Mouse (Mus musculus) limb, embryonic 12.5 days (tissue): Measurements from ENCODE around the gene Lmna. TPM values are rescaled to one million over a fixed set of nuclear protein-coding genes. Genes with fewer than 3 reads are reported as not detected.
A peak's percentile ranks its signal among the peaks of the same experiment; 100 is the strongest.

Source experiments
- ATAC-seq: fragments of 200-750 bp; cut with Nextera tagmentation; 2 replicates; pipeline ENCODE4 v1.8.0; 2017; ENCODE audit warnings: low read depth, moderate TSS enrichment; ENCODE audit not compliant: insufficient number of reproducible peaks, insufficient read depth, low FRiP score, low TSS enrichment
- H3K27ac ChIP-seq: fragments of 300-500 bp; sonication (generic); 2 replicates; pipeline ENCODE4 v1.5.1; 2016; ENCODE audit warnings: mild to moderate bottlenecking, moderate library complexity
- H3K27me3 ChIP-seq: fragments of 300-500 bp; sonication (generic); 2 replicates; pipeline ENCODE4 v1.6.1; 2016; ENCODE audit warnings: mild to moderate bottlenecking, moderate library complexity
- H3K36me3 ChIP-seq: fragments of 300-500 bp; sonication (generic); 2 replicates; pipeline ENCODE4 v1.6.1; 2016; ENCODE audit warnings: mild to moderate bottlenecking, moderate library complexity
- H3K4me1 ChIP-seq: fragments of 300-500 bp; sonication (generic); replicated peaks from 2 replicates; pipeline ENCODE4 v1.6.1; 2016
- H3K4me2 ChIP-seq: fragments of 300-500 bp; sonication (generic); 2 replicates; pipeline ENCODE4 v1.6.1; 2016; ENCODE audit warnings: mild to moderate bottlenecking, moderate library complexity
- H3K4me3 ChIP-seq: fragments of 300-500 bp; sonication (generic); replicated peaks from 2 replicates; pipeline ENCODE4 v1.5.1; 2016; ENCODE audit warnings: mild to moderate bottlenecking
- H3K9ac ChIP-seq: fragments of 300-500 bp; sonication (generic); replicated peaks from 2 replicates; pipeline ENCODE4 v1.6.1; 2016; ENCODE audit warnings: mild to moderate bottlenecking, moderate library complexity
- H3K9me3 ChIP-seq: fragments of 300-500 bp; sonication (generic); 2 replicates; pipeline ENCODE4 v1.6.1; 2016; ENCODE audit warnings: mild to moderate bottlenecking, moderate library complexity
- WGBS: fragments of 180-500 bp; shearing (Covaris S2); methylation state at CpG from one replicate; pipeline ENCODE4 v1.1.7; 2016; 5-methylcytosine and 5-hydroxymethylcytosine counted together
- polyA plus RNA-seq: library from polyadenylated mRNA; unstranded; fragments of >200 nt; fragmentation: Nextera tagmentation; extraction: Ambion mirVana; gene quantifications from 2 replicates; pipeline ENCODE4 v1.2.1, GENCODE M21; 2016

The Lmna gene
- polyA plus RNA-seq, 1 experiment from 2014 or later, result 51.8 TPM

DNA sequence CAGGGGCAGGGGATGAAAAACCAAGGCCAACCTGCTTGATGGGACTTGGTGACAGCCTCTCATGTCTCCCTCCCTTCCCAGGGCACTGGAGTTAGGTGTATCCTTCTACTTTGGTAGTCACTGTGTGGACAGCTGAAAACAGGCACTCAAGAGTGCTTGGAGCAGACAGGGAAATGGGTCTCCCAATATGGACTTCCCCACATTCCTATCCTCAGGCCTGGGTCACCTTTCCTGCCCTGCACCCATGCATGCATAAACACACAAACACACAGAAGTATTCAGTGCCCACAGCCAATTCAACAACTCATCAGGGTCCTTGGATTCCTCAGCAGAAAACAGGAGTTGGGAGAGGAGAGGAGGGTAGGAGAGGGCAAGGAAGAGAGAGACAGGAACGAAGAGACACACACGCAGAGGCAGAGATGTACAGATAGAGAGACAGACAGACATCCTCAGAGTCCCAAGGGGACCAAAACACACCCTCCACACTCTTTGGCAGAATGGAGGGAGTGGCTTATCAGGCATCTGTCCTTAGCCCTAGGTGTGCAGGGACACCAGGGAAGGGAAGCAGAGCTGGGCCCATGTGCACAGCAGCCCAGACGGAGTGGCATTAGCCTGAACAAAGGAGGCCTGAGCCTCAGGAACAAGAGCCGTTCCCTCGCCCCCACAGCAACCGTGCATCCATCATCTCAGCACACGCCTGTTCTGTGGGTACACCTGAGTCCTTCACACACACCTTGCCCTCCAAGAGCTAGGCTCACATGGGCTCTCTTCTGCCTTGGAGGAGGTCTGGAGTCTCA is 19.6 kb upstream of the Lmna start:
- Histone ChIP-seq H3K9me3 (no peaks in the 10 kb centered on the region), H3K27me3 (no peaks in the 10 kb centered on the region), H3K27ac (peak overlapping the region; percentile 99), H3K36me3 (peaks cover 13% of the 10 kb centered on the region), H3K4me2 (peak overlapping the region; percentile 70), H3K9ac (peak overlapping the region; percentile 97), H3K4me3 (peak overlapping the region; percentile 75), H3K4me1 (peaks cover 46% of the 10 kb centered on the region)
- WGBS, result 44% methylated on average over 7 of the region's 7 CpGs
- no peak for ATAC-seq

DNA sequence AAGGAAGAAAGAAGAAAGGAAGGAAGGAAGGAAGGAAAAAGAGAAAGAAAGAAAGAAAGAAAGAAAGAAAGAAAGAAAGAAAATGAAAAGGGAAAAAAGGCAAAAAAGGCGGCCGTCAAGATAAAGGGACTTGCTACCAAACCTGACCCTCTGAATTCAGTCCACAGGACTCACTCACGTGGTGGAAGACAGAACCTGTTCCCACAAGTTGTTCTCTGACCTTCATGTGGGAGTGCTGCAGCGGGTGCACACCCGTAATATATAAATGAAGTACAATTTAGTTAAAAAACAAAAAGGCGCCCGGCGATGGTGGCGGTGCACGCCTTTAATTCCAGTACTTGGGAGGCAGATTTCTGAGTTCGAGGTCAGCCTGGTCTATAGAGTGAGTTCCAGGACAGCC is 18.9 kb upstream of the Lmna start:
- H3K27ac ChIP-seq, result no peak overlapping the region
- H3K36me3 ChIP-seq, result peaks cover 17% of the 10 kb centered on the region
- no peaks in the 10 kb centered on the region for H3K9me3 ChIP-seq
- H3K27me3 ChIP-seq, result no peaks in the 10 kb centered on the region
- H3K4me3 ChIP-seq, result peak overlapping the region; percentile 75; the same call in 1 of the 2 replicates
- H3K4me1 ChIP-seq, result peaks cover 43% of the 10 kb centered on the region
- 83% methylated on average over 11 of the region's 11 CpGs for WGBS
- no peak overlapping the region; the same call in 1 of the 2 replicates for H3K9ac ChIP-seq
- no peak overlapping the region for H3K4me2 ChIP-seq
- ATAC-seq, result no peak

DNA sequence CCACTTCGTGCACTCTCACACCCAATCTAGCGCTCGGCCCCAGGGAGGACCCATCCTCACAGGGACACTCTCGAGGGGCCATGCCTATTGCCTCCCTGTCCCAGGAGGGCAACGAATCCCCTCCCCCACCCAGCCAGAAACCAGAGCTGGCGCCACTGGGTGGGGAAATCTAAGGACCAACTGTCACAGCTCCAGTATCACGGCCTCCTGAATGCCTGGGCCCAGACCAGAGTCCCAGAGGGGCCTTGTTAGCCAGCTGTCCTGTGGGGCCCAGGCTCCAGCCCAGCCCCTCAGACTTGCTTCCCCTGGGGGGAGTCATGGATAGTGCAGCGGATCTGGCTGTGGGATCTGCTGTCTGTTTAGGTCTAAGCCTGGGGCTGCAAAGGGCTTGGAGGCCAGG is 17.8 kb upstream of the Lmna start:
- peaks cover 43% of the 10 kb centered on the region for H3K4me1 ChIP-seq
- peak overlapping the region; percentile 33 for H3K4me2 ChIP-seq
- no peak for ATAC-seq
- 18% methylated on average over 8 of the region's 8 CpGs for WGBS
- H3K4me3 ChIP-seq, result 0 out of 2 replicates have a peak overlapping the region, but pooled peaks have one; percentile 0
- H3K27me3 ChIP-seq, result no peaks in the 10 kb centered on the region
- H3K9ac ChIP-seq, result peak overlapping the region; percentile 32; the same call in 1 of the 2 replicates
- peaks cover 28% of the 10 kb centered on the region for H3K36me3 ChIP-seq
- H3K9me3 ChIP-seq, result no peaks in the 10 kb centered on the region
- peak overlapping the region; percentile 51 for H3K27ac ChIP-seq

DNA sequence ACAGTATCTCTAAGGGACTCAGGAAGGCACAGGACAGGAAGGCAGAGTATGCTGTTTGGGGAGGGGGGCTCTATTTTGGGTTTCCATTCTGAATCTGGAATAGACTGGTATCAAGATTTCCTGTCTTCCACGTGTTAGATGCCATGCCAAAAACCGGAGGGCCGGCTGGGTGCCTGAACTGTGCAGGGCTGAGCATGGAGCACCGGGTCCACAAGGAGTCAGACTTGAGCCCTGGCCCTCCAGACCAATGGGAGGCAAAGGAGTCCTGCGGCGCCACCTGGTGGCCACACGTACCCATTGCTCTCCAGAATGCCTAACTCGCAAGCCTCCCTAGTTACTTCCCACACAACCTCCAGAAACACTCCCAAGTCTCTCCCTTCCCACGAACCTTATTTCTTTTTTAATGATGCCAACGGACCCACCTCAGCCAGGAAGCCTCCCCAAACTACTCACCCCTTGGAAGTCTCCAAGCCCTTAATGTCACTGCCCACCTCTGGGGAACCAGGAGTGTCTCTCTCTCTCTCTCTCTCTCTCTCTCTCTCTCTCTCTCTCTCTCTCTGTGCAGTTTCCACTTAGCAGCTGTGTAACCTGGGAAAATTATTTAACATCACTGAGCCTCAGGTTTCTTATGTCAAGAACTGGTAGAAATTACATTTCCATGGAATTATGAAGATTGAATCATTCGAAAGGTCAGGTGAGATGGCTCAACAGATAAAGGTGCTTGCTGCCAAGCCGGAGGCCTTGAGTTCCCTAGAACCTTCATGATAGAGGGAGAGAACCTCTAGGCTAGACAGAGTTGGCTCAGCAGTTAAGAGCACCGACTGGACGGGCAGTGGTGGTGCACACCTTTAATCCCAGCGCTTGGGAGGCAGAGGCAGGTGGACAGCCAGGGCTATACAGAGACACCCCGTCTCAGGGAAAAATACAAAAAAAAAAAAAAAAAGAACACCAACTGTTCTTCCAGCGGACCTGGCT is 16.7 kb upstream of the Lmna start:
- H3K9me3 ChIP-seq, result no peaks in the 10 kb centered on the region
- 34% methylated on average over 17 of the region's 17 CpGs for WGBS
- H3K4me3 ChIP-seq, result no peak overlapping the region; the same call in 1 of the 2 replicates
- peak; percentile 64; the same call in 1 of the 2 replicates for ATAC-seq
- peaks cover 43% of the 10 kb centered on the region for H3K4me1 ChIP-seq
- 0 out of 2 replicates have a peak overlapping the region, but pooled peaks have one; percentile 9 for H3K27ac ChIP-seq
- H3K36me3 ChIP-seq, result peaks cover 30% of the 10 kb centered on the region
- H3K4me2 ChIP-seq, result peak overlapping the region; percentile 29
- H3K27me3 ChIP-seq, result no peaks in the 10 kb centered on the region
- H3K9ac ChIP-seq, result no peak overlapping the region

DNA sequence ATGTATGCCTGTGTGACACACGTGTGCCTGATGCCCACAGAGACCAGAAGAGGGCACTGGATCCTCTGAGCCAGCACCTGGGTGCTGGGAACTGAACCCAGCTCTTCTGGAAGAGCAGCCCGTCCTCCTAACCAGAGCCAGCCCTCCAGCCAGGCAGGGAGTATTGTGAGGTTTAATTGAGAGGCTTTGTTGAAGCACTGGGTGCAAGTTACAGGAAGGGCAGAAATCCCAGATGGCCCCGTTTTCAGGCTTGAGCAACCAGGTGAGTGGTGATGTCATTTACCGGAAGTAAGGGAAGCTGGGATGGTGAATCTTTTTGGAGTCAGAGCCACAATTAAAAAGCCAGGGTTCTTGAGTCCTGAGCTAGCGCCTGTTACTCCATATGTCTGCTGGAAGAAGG is 15.3 kb upstream of the Lmna start:
- H3K27me3 ChIP-seq, result no peaks in the 10 kb centered on the region
- peaks cover 40% of the 10 kb centered on the region for H3K4me1 ChIP-seq
- no peak overlapping the region for H3K9ac ChIP-seq
- no peaks in the 10 kb centered on the region for H3K9me3 ChIP-seq
- peaks cover 30% of the 10 kb centered on the region for H3K36me3 ChIP-seq
- no peak for ATAC-seq
- H3K4me2 ChIP-seq, result no peak overlapping the region
- WGBS, result 83% methylated on average over 5 of the region's 5 CpGs
- H3K4me3 ChIP-seq, result no peak overlapping the region
- H3K27ac ChIP-seq, result no peak overlapping the region

DNA sequence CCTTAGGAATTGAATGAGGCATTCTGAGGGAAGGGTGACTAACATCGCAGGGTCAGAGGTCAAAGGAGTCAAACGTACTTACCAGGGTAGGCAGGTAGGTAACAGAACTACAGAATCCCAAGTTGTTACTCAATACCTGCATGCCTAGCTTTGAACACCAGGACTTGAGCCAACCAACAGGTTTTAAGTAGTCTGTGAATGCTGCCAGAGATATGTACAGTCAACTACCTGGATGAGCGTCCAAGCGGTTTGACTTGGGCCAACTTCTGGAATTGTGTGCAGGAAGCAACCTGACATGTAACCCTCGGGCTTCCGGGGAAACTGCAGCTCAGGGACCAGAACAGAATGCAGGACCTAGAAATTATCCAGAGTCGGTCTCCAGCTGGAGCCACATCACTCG is 13.3 kb upstream of the Lmna start:
- Histone ChIP-seq H3K27me3 (no peaks in the 10 kb centered on the region), H3K4me2 (no peak overlapping the region), H3K4me3 (no peak overlapping the region), H3K9me3 (no peaks in the 10 kb centered on the region), H3K9ac (no peak overlapping the region), H3K36me3 (peaks cover 30% of the 10 kb centered on the region), H3K4me1 (peaks cover 22% of the 10 kb centered on the region), H3K27ac (no peak overlapping the region)
- 88% methylated on average over 8 of the region's 8 CpGs for WGBS
- ATAC-seq, result no peak

DNA sequence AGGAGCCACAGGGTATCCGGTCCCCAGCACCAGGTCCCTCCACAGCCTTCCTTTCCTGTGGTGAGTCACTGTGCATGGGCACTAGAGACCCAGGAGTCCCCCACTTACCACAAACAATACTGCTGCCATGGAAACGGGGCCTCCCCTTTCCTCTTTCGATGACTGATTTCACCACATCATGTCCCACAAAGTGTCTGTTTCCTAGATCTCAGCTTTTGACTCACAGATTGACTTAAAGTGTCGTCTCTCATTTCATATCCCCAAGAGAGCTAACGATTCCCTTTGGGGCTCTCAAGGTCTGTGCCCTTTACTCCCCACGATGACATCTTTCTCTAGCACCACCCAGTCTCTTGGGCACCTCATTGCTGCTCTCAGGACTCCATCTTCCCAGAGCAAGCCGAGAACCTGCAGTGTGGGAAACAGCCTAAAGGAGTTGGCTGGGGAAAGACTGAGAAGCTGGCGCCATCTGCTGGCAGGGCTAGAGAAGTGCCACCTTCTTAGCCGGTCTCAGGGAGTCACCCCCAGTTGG is 12.1 kb upstream of the Lmna start:
- peaks cover 30% of the 10 kb centered on the region for H3K36me3 ChIP-seq
- H3K27me3 ChIP-seq, result no peaks in the 10 kb centered on the region
- no peak overlapping the region for H3K4me2 ChIP-seq
- H3K9ac ChIP-seq, result no peak overlapping the region
- 0 out of 2 replicates have a peak, but pooled peaks have one; percentile 26 for ATAC-seq
- no peak overlapping the region for H3K4me3 ChIP-seq
- H3K4me1 ChIP-seq, result peaks cover 11% of the 10 kb centered on the region
- no peaks in the 10 kb centered on the region for H3K9me3 ChIP-seq
- no peak overlapping the region for H3K27ac ChIP-seq
- 36% methylated on average over 9 of the region's 9 CpGs for WGBS

DNA sequence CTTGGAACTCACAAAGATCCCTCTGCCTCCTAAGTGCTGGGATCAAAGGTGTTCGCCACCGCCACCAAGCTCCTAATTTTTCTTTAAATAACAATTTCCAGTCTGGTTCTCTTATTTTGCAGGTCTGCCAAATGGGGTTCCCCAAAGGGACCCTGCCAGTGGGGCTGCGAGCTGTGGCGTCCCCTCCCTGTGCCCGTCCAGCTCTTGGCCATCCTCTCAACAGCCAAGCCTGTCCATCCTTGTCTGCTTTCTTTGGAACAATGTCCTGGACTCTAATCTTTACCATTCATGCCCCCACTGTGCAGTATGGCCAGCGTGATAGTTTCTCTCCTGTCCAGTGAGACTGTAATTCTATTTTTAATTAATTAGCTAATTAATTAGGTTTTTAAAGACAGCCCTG is 11.4 kb upstream of the Lmna start:
- no peaks in the 10 kb centered on the region for H3K27me3 ChIP-seq
- no peak for ATAC-seq
- H3K4me1 ChIP-seq, result peaks cover 5% of the 10 kb centered on the region; the same call in 1 of the 2 replicates
- 94% methylated on average over 6 of the region's 6 CpGs for WGBS
- H3K9ac ChIP-seq, result no peak overlapping the region
- no peak overlapping the region for H3K4me2 ChIP-seq
- H3K27ac ChIP-seq, result no peak overlapping the region
- H3K36me3 ChIP-seq, result peaks cover 30% of the 10 kb centered on the region
- H3K9me3 ChIP-seq, result no peaks in the 10 kb centered on the region
- H3K4me3 ChIP-seq, result no peak overlapping the region

DNA sequence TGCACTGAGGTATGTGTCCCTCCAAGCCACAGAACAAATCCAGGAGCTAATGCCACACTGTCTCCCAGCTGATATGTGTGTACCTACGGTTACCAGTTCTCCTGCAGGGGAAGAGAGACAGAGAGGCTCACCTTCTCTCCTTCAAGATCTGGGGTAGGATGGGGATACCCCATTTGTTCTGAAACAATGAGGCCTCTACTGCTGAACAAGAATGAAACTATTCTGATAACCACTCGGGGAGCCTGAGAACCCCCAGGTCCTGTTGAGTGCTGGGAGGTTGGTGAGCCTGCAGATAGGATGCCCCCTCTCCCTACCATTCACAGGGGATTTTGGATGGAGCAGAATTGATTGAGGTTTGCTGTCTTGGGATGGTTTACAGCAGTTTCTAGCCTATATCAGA is 10.3 kb upstream of the Lmna start:
- no peak overlapping the region for H3K27ac ChIP-seq
- no peaks in the 10 kb centered on the region for H3K27me3 ChIP-seq
- H3K4me3 ChIP-seq, result no peak overlapping the region
- H3K4me1 ChIP-seq, result no peaks in the 10 kb centered on the region; the same call in 1 of the 2 replicates
- peaks cover 27% of the 10 kb centered on the region for H3K36me3 ChIP-seq
- H3K9ac ChIP-seq, result no peak overlapping the region
- H3K9me3 ChIP-seq, result no peaks in the 10 kb centered on the region
- no peak for ATAC-seq
- H3K4me2 ChIP-seq, result no peak overlapping the region
- WGBS, result 81% methylated on average over 2 of the region's 2 CpGs

DNA sequence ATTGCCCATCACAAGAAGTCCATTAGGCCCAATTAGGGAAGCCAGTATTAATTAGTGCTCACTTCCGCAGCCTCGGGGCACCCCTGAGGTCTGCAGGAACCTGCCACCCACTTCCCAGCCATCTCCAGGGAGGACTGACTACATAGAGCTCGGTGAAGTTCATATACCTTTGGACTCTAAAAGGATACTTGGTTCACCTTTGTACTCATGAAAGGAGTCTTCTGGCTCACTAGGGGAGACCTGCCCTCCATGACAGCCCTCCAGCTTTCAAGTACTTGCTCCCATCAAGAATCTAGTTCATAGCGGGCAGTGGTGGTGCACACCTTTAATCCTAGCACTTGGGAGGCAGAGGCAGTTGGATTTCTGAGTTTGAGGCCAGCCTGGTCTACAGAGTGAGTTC is 8.7 kb upstream of the Lmna start:
- WGBS, result 67% methylated on average over 4 of the region's 4 CpGs
- no peaks in the 10 kb centered on the region for H3K9me3 ChIP-seq
- H3K4me2 ChIP-seq, result no peak overlapping the region
- H3K9ac ChIP-seq, result no peak overlapping the region
- H3K4me1 ChIP-seq, result peaks cover 12% of the 10 kb centered on the region
- no peak overlapping the region for H3K4me3 ChIP-seq
- H3K27me3 ChIP-seq, result no peaks in the 10 kb centered on the region
- ATAC-seq, result no peak
- peaks cover 10% of the 10 kb centered on the region for H3K36me3 ChIP-seq
- H3K27ac ChIP-seq, result no peak overlapping the region

DNA sequence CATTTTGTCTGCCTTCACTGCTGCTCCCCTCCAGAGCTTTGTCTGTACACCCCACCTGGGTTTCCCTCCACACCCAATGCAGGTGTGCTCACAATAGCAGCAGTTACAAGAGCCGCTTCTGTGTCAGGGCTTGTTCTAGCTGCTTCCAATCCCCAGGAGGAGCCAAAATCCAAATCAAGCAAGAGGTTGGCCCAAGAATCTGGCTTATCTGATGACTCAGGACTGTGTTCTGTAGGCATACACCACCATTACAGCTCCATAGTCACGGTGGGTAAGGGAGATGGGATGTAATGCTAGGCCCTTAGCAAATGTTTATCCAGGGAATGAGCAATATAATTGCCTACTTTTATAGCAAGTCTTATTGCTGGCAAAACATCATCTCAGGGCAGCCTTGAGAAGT is 6.7 kb upstream of the Lmna start:
- no peak for ATAC-seq
- Histone ChIP-seq H3K9me3 (no peaks in the 10 kb centered on the region), H3K9ac (no peak overlapping the region), H3K4me2 (no peak overlapping the region), H3K4me1 (peaks cover 32% of the 10 kb centered on the region), H3K36me3 (no peaks in the 10 kb centered on the region), H3K27me3 (no peaks in the 10 kb centered on the region), H3K27ac (no peak overlapping the region), H3K4me3 (no peak overlapping the region)
- WGBS, result 74% methylated on average over 2 of the region's 2 CpGs
